ENCODE assay signal across 14 mouse cellular contexts in genomic region chr1:156787164-156787863, GRCm38 (mm10). TPM values are rescaled to one million over a fixed set of nuclear protein-coding genes. Genes with fewer than 3 reads are reported as not detected.
A peak's percentile ranks its signal among the peaks of the same experiment; 100 is the strongest.
DNase-seq lines count a peak whose midpoint lies in the region; ATAC-seq and TF ChIP-seq lines count a peak whose summit lies in the region.
"Had no signal": no experiment of that assay in that cellular context is flagged by ENCODE, and none has a peak within 500 bp of the region (broad histone marks: within the 10 kb centered on the region; RNA-seq: fewer than 3 reads in every experiment).

No protein-coding gene starts in this region.

- H3K36me3 ChIP-seq in forebrain, embryonic 12.5 days (replicated peaks) = no peaks in the 10 kb centered on the region
- H3K36me3 ChIP-seq in forebrain, embryonic 15.5 days = no peaks in the 10 kb centered on the region
- H3K36me3 ChIP-seq in lung, postnatal 0 days (ENCODE audit: insufficient read depth, low read length) = no peaks in the 10 kb centered on the region
- no peaks in the 10 kb centered on the region for H3K36me3 ChIP-seq in hindbrain, embryonic 11.5 days (ENCODE audit: control insufficient read depth, insufficient read depth, low read length)
- H3K36me3 ChIP-seq: G1E; heart, embryonic 15.5 days had no signal

- no peak for TF ChIP-seq CTCF in lung, postnatal 0 days (IDR thresholded peaks at IDR 0.05)

- peaks cover 31% of the 10 kb centered on the region for H3K4me1 ChIP-seq in forebrain, embryonic 12.5 days
- H3K4me1 ChIP-seq in forebrain, embryonic 15.5 days = peaks cover 9% of the 10 kb centered on the region
- H3K4me1 ChIP-seq in lung, postnatal 0 days (ENCODE audit: insufficient read depth, low read depth, low read length) = no peaks in the 10 kb centered on the region
- H3K4me1 ChIP-seq in hindbrain, embryonic 11.5 days (replicated peaks; ENCODE audit: control insufficient read depth, insufficient read depth, low read length) = peaks cover 6% of the 10 kb centered on the region; the same call in 1 of the 2 replicates

- H3K27me3 ChIP-seq in forebrain, embryonic 12.5 days = peaks cover 17% of the 10 kb centered on the region
- H3K27me3 ChIP-seq in forebrain, embryonic 15.5 days = no peaks in the 10 kb centered on the region
- H3K27me3 ChIP-seq in lung, postnatal 0 days (replicated peaks; ENCODE audit: insufficient read depth, low read length) = no peaks in the 10 kb centered on the region
- H3K27me3 ChIP-seq in hindbrain, embryonic 11.5 days (ENCODE audit: control insufficient read depth, insufficient read depth, low read length) = no peaks in the 10 kb centered on the region
- H3K27me3 ChIP-seq: heart, embryonic 15.5 days had no signal

- no peak overlapping the region for H3K4me2 ChIP-seq in forebrain, embryonic 12.5 days
- no peak overlapping the region for H3K4me2 ChIP-seq in forebrain, embryonic 15.5 days (replicated peaks)
- H3K4me2 ChIP-seq in lung, postnatal 0 days (replicated peaks; ENCODE audit: low read depth, low read length) = no peak overlapping the region
- no peak overlapping the region for H3K4me2 ChIP-seq in hindbrain, embryonic 11.5 days (replicated peaks; ENCODE audit: low read depth, low read length)
- H3K4me2 ChIP-seq: heart, embryonic 15.5 days had no signal

- ATAC-seq in forebrain, embryonic 12.5 days (ENCODE audit: low FRiP score) = no peak
- no peak for ATAC-seq in forebrain, embryonic 15.5 days (replicated peaks)
- no peak for ATAC-seq in lung, postnatal 0 days
- no peak for ATAC-seq in hindbrain, embryonic 11.5 days (ENCODE audit: low FRiP score)
- ATAC-seq in activated CD4-positive, CD25-positive, alpha-beta regulatory T cell, adult 4 months = no peak

- H3K9me3 ChIP-seq in forebrain, embryonic 12.5 days = no peaks in the 10 kb centered on the region
- H3K9me3 ChIP-seq in forebrain, embryonic 15.5 days = no peaks in the 10 kb centered on the region
- H3K9me3 ChIP-seq in lung, postnatal 0 days (ENCODE audit: low read length) = no peaks in the 10 kb centered on the region
- H3K9me3 ChIP-seq in hindbrain, embryonic 11.5 days (ENCODE audit: control insufficient read depth, low read length) = no peaks in the 10 kb centered on the region
- H3K9me3 ChIP-seq: G1E; heart, embryonic 15.5 days had no signal

- no peak for TF ChIP-seq EP300 in lung, postnatal 0 days (IDR thresholded peaks at IDR 0.05)

- peak; percentile 20 for DNase-seq in lung, postnatal 36 days
- no peak for DNase-seq in lung, postnatal 0 days (ENCODE audit: low spot score)
- DNase-seq in hindbrain, embryonic 11.5 days (ENCODE audit: low spot score) = peak; percentile 60
- DNase-seq in retina, embryonic 14.5 days (ENCODE audit: low spot score) = peak; percentile 21
- DNase-seq in kidney, postnatal 25 days = no peak
- DNase-seq: cerebellum, adult 8-10 months; kidney, adult 11 months; lung, adult 2 months; thymus, adult 2 months had no signal

- H3K27ac ChIP-seq in forebrain, embryonic 12.5 days = peak overlapping the region; percentile 0; the same call in 1 of the 2 replicates
- H3K27ac ChIP-seq in forebrain, embryonic 15.5 days (replicated peaks) = no peak overlapping the region
- H3K27ac ChIP-seq in lung, postnatal 0 days (ENCODE audit: low read length) = no peak overlapping the region
- peak overlapping the region; percentile 68 for H3K27ac ChIP-seq in hindbrain, embryonic 11.5 days (ENCODE audit: low read depth, low read length)
- H3K27ac ChIP-seq: heart, embryonic 15.5 days had no signal

- H3K9ac ChIP-seq in forebrain, embryonic 12.5 days = no peak overlapping the region; the same call in 1 of the 2 replicates
- H3K9ac ChIP-seq in forebrain, embryonic 15.5 days (replicated peaks) = no peak overlapping the region
- no peak overlapping the region for H3K9ac ChIP-seq in lung, postnatal 0 days (replicated peaks; ENCODE audit: low read depth)
- H3K9ac ChIP-seq in hindbrain, embryonic 11.5 days (ENCODE audit: low read depth, low read length) = no peak overlapping the region
- H3K9ac ChIP-seq: heart, embryonic 15.5 days had no signal

- H3K4me3 ChIP-seq in forebrain, embryonic 12.5 days (replicated peaks) = no peak overlapping the region
- no peak overlapping the region for H3K4me3 ChIP-seq in forebrain, embryonic 15.5 days
- H3K4me3 ChIP-seq in lung, postnatal 0 days (ENCODE audit: low read depth, low read length) = no peak overlapping the region
- H3K4me3 ChIP-seq in hindbrain, embryonic 11.5 days (ENCODE audit: low read depth, low read length) = no peak overlapping the region
- H3K4me3 ChIP-seq: heart, embryonic 15.5 days had no signal

- WGBS in forebrain, embryonic 12.5 days = 30% methylated on average over 6 of the region's 6 CpGs
- WGBS in forebrain, embryonic 15.5 days = 22% methylated on average over 6 of the region's 6 CpGs
- WGBS in lung, postnatal 0 days = 46% methylated on average over 6 of the region's 6 CpGs
- 16% methylated on average over 6 of the region's 6 CpGs for WGBS in hindbrain, embryonic 11.5 days

RNA-seq across cellular contexts. Expression of gene Angptl1, which starts 51.0 kb away (rescaled TPM):
- polyA plus RNA-seq in forebrain, embryonic 12.5 days (2016; fragmentation: Nextera tagmentation; extraction: Ambion mirVana) = 1.7 and 1.9 TPM in 2 replicates
- polyA plus RNA-seq in forebrain, embryonic 15.5 days (2015; fragmentation: Nextera tagmentation; extraction: Ambion mirVana) = 1.4 and 1.5 TPM in 2 replicates
- 0.68 and 0.85 TPM in 2 replicates for polyA plus RNA-seq in lung, postnatal 0 days (2015; fragmentation: Nextera tagmentation; extraction: Ambion mirVana)
- 5.1 and 6.9 TPM in 2 replicates for polyA plus RNA-seq in hindbrain, embryonic 11.5 days (2014; fragmentation: Nextera tagmentation; extraction: Ambion mirVana)
- polyA plus RNA-seq in activated CD4-positive, CD25-positive, alpha-beta regulatory T cell, adult 4 months (2017; shearing (Covaris generic)) = under 1 TPM; 0.74 to 0.83 TPM
- polyA plus RNA-seq: G1E had no signal

Comparison
In these comparisons a context has a peak if more than half of its experiments do, and no peak if none do; other contexts are left out.
1. H3K27ac ChIP-seq: peak in forebrain, embryonic 12.5 days (single experiment) and hindbrain, embryonic 11.5 days (single experiment); none in forebrain, embryonic 15.5 days (single experiment) and lung, postnatal 0 days (single experiment).
2. DNase-seq: peak in lung, postnatal 36 days (single experiment), hindbrain, embryonic 11.5 days (single experiment) and retina, embryonic 14.5 days (single experiment); none in lung, postnatal 0 days (single experiment) and kidney, postnatal 25 days (0 of 2).